Mouse (Mus musculus): ENCODE data around the gene Zfp207. TPM values are rescaled to one million over a fixed set of nuclear protein-coding genes. Genes with fewer than 3 reads are reported as not detected.
"Not testable (repeated sequence)": the region's sequence is repeated elsewhere in the genome, so short reads cannot be mapped to it uniquely, and the experiment has no call there.

The Zfp207 gene
- polyA plus RNA-seq, 1 experiment from 2014 or later, result 240 TPM

GRCm38 (mm10) chr11:80378452-80379068 is 4.5 kb upstream of the Zfp207 start:
- H3K4me3 ChIP-seq (ENCODE audit: low read length), result peak overlapping the region; percentile 89
- not testable (repeated sequence) for H3K4me1 ChIP-seq (replicated peaks; ENCODE audit: control insufficient read depth, insufficient read depth, low read length); H3K9me3 ChIP-seq (ENCODE audit: control insufficient read depth, low read length); ATAC-seq (ENCODE audit: low read depth); H3K27me3 ChIP-seq (ENCODE audit: control insufficient read depth, insufficient read depth, low read depth, low read length); H3K36me3 ChIP-seq (ENCODE audit: control insufficient read depth, insufficient read depth, low read length); H3K27ac ChIP-seq (ENCODE audit: low read length)
- WGBS, result 62% methylated on average over 2 of the region's 2 CpGs
- H3K4me2 ChIP-seq (ENCODE audit: low read depth, low read length), result peak overlapping the region; percentile 90
- H3K9ac ChIP-seq (ENCODE audit: low read length), result peak overlapping the region; percentile 96; the same call in 1 of the 2 replicates

- H3K4me3 ChIP-seq (ENCODE audit: low read length); H3K36me3 ChIP-seq (ENCODE audit: control insufficient read depth, insufficient read depth, low read length); H3K4me2 ChIP-seq (ENCODE audit: low read depth, low read length); H3K4me1 ChIP-seq (replicated peaks; ENCODE audit: control insufficient read depth, insufficient read depth, low read length); H3K27me3 ChIP-seq (ENCODE audit: control insufficient read depth, insufficient read depth, low read depth, low read length); H3K27ac ChIP-seq (ENCODE audit: low read length); ATAC-seq (ENCODE audit: low read depth); H3K9ac ChIP-seq (ENCODE audit: low read length); H3K9me3 ChIP-seq (ENCODE audit: control insufficient read depth, low read length): not testable (repeated sequence)
- 91% methylated on average over 7 of the region's 7 CpGs for WGBS
Observed at GRCm38 (mm10) chr11:80379184-80379583, 3.9 kb upstream of the Zfp207 start.

DNA sequence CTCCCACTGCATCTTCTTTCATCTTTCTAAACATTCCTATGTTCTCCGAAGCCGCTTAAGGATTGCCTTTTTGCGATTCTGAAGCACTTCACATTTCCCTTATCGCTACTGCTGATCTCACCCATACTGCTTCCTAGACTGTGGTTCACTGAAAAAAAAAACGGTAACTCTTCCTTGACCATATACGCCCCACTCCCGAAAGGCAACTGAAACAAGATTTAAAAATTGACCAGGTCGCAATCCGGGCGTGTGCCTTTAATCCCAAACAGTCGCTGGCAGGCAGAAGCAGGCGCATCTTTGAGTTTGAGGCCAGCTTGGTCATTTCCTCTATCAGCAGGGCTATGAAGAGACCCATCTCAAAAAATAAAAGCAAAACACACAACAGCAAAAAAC is 457 bp upstream of the Zfp207 start:
- H3K27ac ChIP-seq (ENCODE audit: low read length), result peak overlapping the region; percentile 92
- no peaks in the 10 kb centered on the region for H3K9me3 ChIP-seq (ENCODE audit: control insufficient read depth, low read length)
- peak overlapping the region; percentile 50 for H3K4me2 ChIP-seq (ENCODE audit: low read depth, low read length)
- H3K4me1 ChIP-seq (replicated peaks; ENCODE audit: control insufficient read depth, insufficient read depth, low read length), result peaks cover 17% of the 10 kb centered on the region
- H3K36me3 ChIP-seq (ENCODE audit: control insufficient read depth, insufficient read depth, low read length), result peaks cover 6% of the 10 kb centered on the region
- peak overlapping the region; percentile 99 for H3K9ac ChIP-seq (ENCODE audit: low read length)
- 1% methylated on average over 12 of the region's 12 CpGs for WGBS
- no peaks in the 10 kb centered on the region for H3K27me3 ChIP-seq (ENCODE audit: control insufficient read depth, insufficient read depth, low read depth, low read length)
- peak overlapping the region; percentile 97 for H3K4me3 ChIP-seq (ENCODE audit: low read length)
- peak; percentile 24 for ATAC-seq (ENCODE audit: low read depth)

GRCm38 (mm10) chr11:80383626-80384046 is 557 bp downstream of the Zfp207 start:
- WGBS, result under 1% methylated on average over 20 of the region's 20 CpGs
- Histone ChIP-seq H3K27ac (ENCODE audit: low read length) (peak overlapping the region; percentile 92), H3K4me2 (ENCODE audit: low read depth, low read length) (no peak overlapping the region; the same call in 1 of the 2 replicates)

DNA sequence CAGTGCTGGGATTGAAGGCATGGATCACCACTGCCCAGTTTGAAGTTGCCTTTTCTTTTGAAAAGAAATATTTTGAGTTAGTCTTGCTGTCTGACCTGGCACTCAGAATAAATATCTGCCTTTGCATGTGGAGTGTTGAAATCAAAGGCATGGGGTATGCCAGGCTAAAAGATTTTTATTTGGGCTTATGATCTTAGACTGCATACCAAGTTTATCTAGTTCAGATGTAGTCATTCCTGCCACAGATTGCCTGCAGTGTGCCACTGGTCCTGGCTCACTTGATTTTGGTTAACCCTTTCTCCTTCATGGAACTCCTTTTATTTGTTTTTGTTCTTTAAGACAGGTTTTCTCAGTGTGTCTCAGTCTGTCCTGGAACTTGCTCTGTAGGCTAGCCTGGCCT is 1.4 kb downstream of the Zfp207 start:
- no peak for ATAC-seq (ENCODE audit: low read depth)
- peak overlapping the region; percentile 80 for H3K4me2 ChIP-seq (ENCODE audit: low read depth, low read length)
- peaks cover 22% of the 10 kb centered on the region for H3K36me3 ChIP-seq (ENCODE audit: control insufficient read depth, insufficient read depth, low read length)
- H3K27ac ChIP-seq (ENCODE audit: low read length), result no peak overlapping the region
- H3K9me3 ChIP-seq (ENCODE audit: control insufficient read depth, low read length), result no peaks in the 10 kb centered on the region
- peaks cover 17% of the 10 kb centered on the region for H3K4me1 ChIP-seq (replicated peaks; ENCODE audit: control insufficient read depth, insufficient read depth, low read length)
- H3K4me3 ChIP-seq (ENCODE audit: low read length), result peak overlapping the region; percentile 97
- H3K9ac ChIP-seq (ENCODE audit: low read length), result peak overlapping the region; percentile 70
- no peaks in the 10 kb centered on the region for H3K27me3 ChIP-seq (ENCODE audit: control insufficient read depth, insufficient read depth, low read depth, low read length)

More at GRCm38 (mm10) chr11:80383626-80384046, 557 bp downstream of the Zfp207 start:
- peaks cover 17% of the 10 kb centered on the region for H3K4me1 ChIP-seq (replicated peaks; ENCODE audit: control insufficient read depth, insufficient read depth, low read length)
- peak overlapping the region; percentile 97 for H3K4me3 ChIP-seq (ENCODE audit: low read length)
- H3K9ac ChIP-seq (ENCODE audit: low read length), result peak overlapping the region; percentile 99
- peaks cover 16% of the 10 kb centered on the region for H3K36me3 ChIP-seq (ENCODE audit: control insufficient read depth, insufficient read depth, low read length)
- no peaks in the 10 kb centered on the region for H3K9me3 ChIP-seq (ENCODE audit: control insufficient read depth, low read length)
- no peaks in the 10 kb centered on the region for H3K27me3 ChIP-seq (ENCODE audit: control insufficient read depth, insufficient read depth, low read depth, low read length)
- ATAC-seq (ENCODE audit: low read depth), result peak; percentile 13; the same call in 1 of the 2 replicates

- H3K36me3 ChIP-seq (ENCODE audit: control insufficient read depth, insufficient read depth, low read length), result peaks cover 22% of the 10 kb centered on the region
- no peak for ATAC-seq (ENCODE audit: low read depth)
- H3K27me3 ChIP-seq (ENCODE audit: control insufficient read depth, insufficient read depth, low read depth, low read length), result no peaks in the 10 kb centered on the region
- 22% methylated on average over 4 of the region's 4 CpGs for WGBS
- H3K9me3 ChIP-seq (ENCODE audit: control insufficient read depth, low read length), result no peaks in the 10 kb centered on the region
- H3K4me1 ChIP-seq (replicated peaks; ENCODE audit: control insufficient read depth, insufficient read depth, low read length), result peaks cover 17% of the 10 kb centered on the region
- H3K4me2 ChIP-seq (ENCODE audit: low read depth, low read length), result peak overlapping the region; percentile 80
- peak overlapping the region; percentile 70 for H3K9ac ChIP-seq (ENCODE audit: low read length)
- H3K27ac ChIP-seq (ENCODE audit: low read length), result no peak overlapping the region
- peak overlapping the region; percentile 97 for H3K4me3 ChIP-seq (ENCODE audit: low read length)
Observed at GRCm38 (mm10) chr11:80385055-80385454, 2.0 kb downstream of the Zfp207 start.

DNA sequence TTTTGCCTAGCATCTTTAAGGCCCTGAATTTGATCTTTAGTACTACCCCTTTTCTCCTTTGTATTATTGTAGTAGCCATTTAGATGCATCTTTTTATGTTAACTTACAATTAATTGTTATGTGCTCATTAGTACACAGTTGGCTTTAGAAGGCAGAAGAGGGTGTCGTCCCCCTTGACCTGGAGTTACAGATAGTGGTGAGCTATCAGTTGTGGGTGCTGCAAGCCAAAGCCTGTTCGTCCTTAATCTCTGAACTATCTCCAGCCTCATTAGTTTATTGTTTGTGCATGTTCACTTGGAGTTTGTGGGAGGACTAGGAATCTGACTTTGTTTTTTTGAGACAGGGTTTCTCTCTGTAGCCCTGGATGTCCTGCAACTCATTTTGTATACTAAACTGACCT is 3.7 kb downstream of the Zfp207 start:
- no peak overlapping the region for H3K4me3 ChIP-seq (ENCODE audit: low read length)
- no peak overlapping the region for H3K9ac ChIP-seq (ENCODE audit: low read length)
- H3K9me3 ChIP-seq (ENCODE audit: control insufficient read depth, low read length), result no peaks in the 10 kb centered on the region
- peaks cover 28% of the 10 kb centered on the region for H3K36me3 ChIP-seq (ENCODE audit: control insufficient read depth, insufficient read depth, low read length)
- ATAC-seq (ENCODE audit: low read depth), result no peak
- H3K27me3 ChIP-seq (ENCODE audit: control insufficient read depth, insufficient read depth, low read depth, low read length), result no peaks in the 10 kb centered on the region
- H3K27ac ChIP-seq (ENCODE audit: low read length), result no peak overlapping the region
- H3K4me2 ChIP-seq (ENCODE audit: low read depth, low read length), result no peak overlapping the region
- peaks cover 17% of the 10 kb centered on the region for H3K4me1 ChIP-seq (replicated peaks; ENCODE audit: control insufficient read depth, insufficient read depth, low read length)
- WGBS, result 65% methylated on average over 2 of the region's 2 CpGs

- Histone ChIP-seq H3K4me1 (replicated peaks; ENCODE audit: control insufficient read depth, insufficient read depth, low read length) (peaks cover 12% of the 10 kb centered on the region), H3K36me3 (ENCODE audit: control insufficient read depth, insufficient read depth, low read length) (peaks cover 39% of the 10 kb centered on the region), H3K9me3 (ENCODE audit: control insufficient read depth, low read length) (no peaks in the 10 kb centered on the region), H3K9ac (ENCODE audit: low read length) (no peak overlapping the region), H3K4me3 (ENCODE audit: low read length) (no peak overlapping the region), H3K27me3 (ENCODE audit: control insufficient read depth, insufficient read depth, low read depth, low read length) (no peaks in the 10 kb centered on the region), H3K4me2 (ENCODE audit: low read depth, low read length) (no peak overlapping the region), H3K27ac (ENCODE audit: low read length) (no peak overlapping the region)
- no peak for ATAC-seq (ENCODE audit: low read depth)
- WGBS, result 79% methylated on average over 1 of the region's 1 CpGs
Observed at GRCm38 (mm10) chr11:80389885-80390284, 6.8 kb downstream of the Zfp207 start.

- no peaks in the 10 kb centered on the region; the same call in 1 of the 2 replicates for H3K4me1 ChIP-seq (replicated peaks; ENCODE audit: control insufficient read depth, insufficient read depth, low read length)
- peaks cover 50% of the 10 kb centered on the region for H3K36me3 ChIP-seq (ENCODE audit: control insufficient read depth, insufficient read depth, low read length)
- no peak overlapping the region for H3K27ac ChIP-seq (ENCODE audit: low read length)
- H3K27me3 ChIP-seq (ENCODE audit: control insufficient read depth, insufficient read depth, low read depth, low read length), result no peaks in the 10 kb centered on the region
- no peak overlapping the region for H3K4me2 ChIP-seq (ENCODE audit: low read depth, low read length)
- H3K9me3 ChIP-seq (ENCODE audit: control insufficient read depth, low read length), result no peaks in the 10 kb centered on the region
- ATAC-seq (ENCODE audit: low read depth), result no peak
- H3K4me3 ChIP-seq (ENCODE audit: low read length), result no peak overlapping the region
- 90% methylated on average over 2 of the region's 2 CpGs for WGBS
- H3K9ac ChIP-seq (ENCODE audit: low read length), result no peak overlapping the region
Observed at GRCm38 (mm10) chr11:80391407-80392120, 8.5 kb downstream of the Zfp207 start.

All from lung, embryonic 16.5 days (tissue).